Mouse (Mus musculus) lung, postnatal 0 days (tissue): Measurements from ENCODE around the gene Nudt15.

Experiments used
- CTCF ChIP-seq: IDR thresholded peaks from 2 replicates; pipeline ENCODE4 v1.5.1; 2016; ENCODE audit warnings: antibody characterized with exemption, mild to moderate bottlenecking
- EP300 ChIP-seq: IDR thresholded peaks from 2 replicates; pipeline ENCODE4 v1.6.1; 2016; ENCODE audit warnings: antibody characterized with exemption, mild to moderate bottlenecking, control low read depth

- TF ChIP-seq CTCF (no peak), EP300 (no peak)
Measured at GRCm38 (mm10) chr14:73486641-73487040, 61.4 kb downstream of the Nudt15 start.
